Mouse (Mus musculus): ENCODE data around the gene Stk39. TPM values are rescaled to one million over a fixed set of nuclear protein-coding genes. Genes with fewer than 3 reads are reported as not detected.

Gene Stk39
- polyA plus RNA-seq, 1 experiment from 2014 or later = 39.4 TPM

GRCm38 (mm10) chr2:68346606-68347237, 125.3 kb downstream of the Stk39 start:
- peaks cover 9% of the 10 kb centered on the region for H3K36me3 ChIP-seq
- H3K4me3 ChIP-seq = no peak overlapping the region
- ATAC-seq (ENCODE audit: low FRiP score) = peak; percentile 74; the same call in 1 of the 2 replicates
- no peaks in the 10 kb centered on the region for H3K9me3 ChIP-seq
- peak overlapping the region; percentile 70 for H3K27ac ChIP-seq
- H3K4me2 ChIP-seq = no peak overlapping the region
- H3K27me3 ChIP-seq = no peaks in the 10 kb centered on the region
- 25% methylated on average over 8 of the region's 8 CpGs for WGBS
- peaks cover 27% of the 10 kb centered on the region for H3K4me1 ChIP-seq (replicated peaks)
- no peak overlapping the region for H3K9ac ChIP-seq

GRCm38 (mm10) chr2:68345269-68345668, 126.8 kb downstream of the Stk39 start:
- Histone ChIP-seq H3K27ac (peak overlapping the region; percentile 35; the same call in 1 of the 2 replicates), H3K27me3 (no peaks in the 10 kb centered on the region), H3K36me3 (peaks cover 9% of the 10 kb centered on the region), H3K4me3 (no peak overlapping the region), H3K4me1 (replicated peaks) (peaks cover 27% of the 10 kb centered on the region), H3K9me3 (no peaks in the 10 kb centered on the region), H3K9ac (no peak overlapping the region), H3K4me2 (no peak overlapping the region)
- WGBS = 85% methylated on average over 9 of the region's 9 CpGs
- ATAC-seq (ENCODE audit: low FRiP score) = no peak

- no peak overlapping the region for H3K9ac ChIP-seq
- H3K4me1 ChIP-seq (replicated peaks) = peaks cover 18% of the 10 kb centered on the region
- ATAC-seq (ENCODE audit: low FRiP score) = no peak
- H3K27ac ChIP-seq = no peak overlapping the region
- no peaks in the 10 kb centered on the region for H3K27me3 ChIP-seq
- no peak overlapping the region for H3K4me2 ChIP-seq
- H3K9me3 ChIP-seq = no peaks in the 10 kb centered on the region
- WGBS = 91% methylated on average over 4 of the region's 4 CpGs
- peaks cover 9% of the 10 kb centered on the region for H3K36me3 ChIP-seq
- no peak overlapping the region for H3K4me3 ChIP-seq
Observed at GRCm38 (mm10) chr2:68343751-68344150, 128.3 kb downstream of the Stk39 start.

- no peak overlapping the region for H3K27ac ChIP-seq
- ATAC-seq (ENCODE audit: low FRiP score) = no peak
- H3K36me3 ChIP-seq = peaks cover 9% of the 10 kb centered on the region
- 91% methylated on average over 7 of the region's 7 CpGs for WGBS
- no peak overlapping the region for H3K4me3 ChIP-seq
- no peaks in the 10 kb centered on the region for H3K27me3 ChIP-seq
- H3K4me1 ChIP-seq (replicated peaks) = peaks cover 7% of the 10 kb centered on the region
- no peak overlapping the region for H3K4me2 ChIP-seq
- no peak overlapping the region for H3K9ac ChIP-seq
- H3K9me3 ChIP-seq = no peaks in the 10 kb centered on the region
Observed at GRCm38 (mm10) chr2:68342122-68342646, 129.9 kb downstream of the Stk39 start.

GRCm38 (mm10) chr2:68336913-68337312, 135.2 kb downstream of the Stk39 start:
- no peak overlapping the region for H3K4me3 ChIP-seq
- 92% methylated on average over 6 of the region's 6 CpGs for WGBS
- H3K27me3 ChIP-seq = no peaks in the 10 kb centered on the region
- H3K27ac ChIP-seq = no peak overlapping the region
- ATAC-seq (ENCODE audit: low FRiP score) = no peak
- H3K4me1 ChIP-seq (replicated peaks) = peaks cover 5% of the 10 kb centered on the region; the same call in 1 of the 2 replicates
- no peaks in the 10 kb centered on the region for H3K36me3 ChIP-seq
- H3K9ac ChIP-seq = no peak overlapping the region
- H3K4me2 ChIP-seq = no peak overlapping the region
- H3K9me3 ChIP-seq = no peaks in the 10 kb centered on the region

GRCm38 (mm10) chr2:68334945-68335344, 137.1 kb downstream of the Stk39 start:
- ATAC-seq (ENCODE audit: low FRiP score) = no peak
- H3K4me3 ChIP-seq = no peak overlapping the region

GRCm38 (mm10) chr2:68325306-68325705, 146.8 kb downstream of the Stk39 start:
- WGBS = 76% methylated on average over 5 of the region's 5 CpGs
- no peak for ATAC-seq (ENCODE audit: low FRiP score)
- Histone ChIP-seq H3K4me1 (replicated peaks) (peaks cover 17% of the 10 kb centered on the region), H3K27me3 (no peaks in the 10 kb centered on the region), H3K9me3 (no peaks in the 10 kb centered on the region), H3K27ac (no peak overlapping the region), H3K4me2 (no peak overlapping the region), H3K36me3 (no peaks in the 10 kb centered on the region), H3K9ac (no peak overlapping the region), H3K4me3 (no peak overlapping the region)

More at GRCm38 (mm10) chr2:68334945-68335344, 137.1 kb downstream of the Stk39 start:
- 32% methylated on average over 5 of the region's 5 CpGs for WGBS
- Histone ChIP-seq H3K9me3 (no peaks in the 10 kb centered on the region), H3K36me3 (no peaks in the 10 kb centered on the region), H3K27ac (no peak overlapping the region), H3K9ac (no peak overlapping the region), H3K27me3 (no peaks in the 10 kb centered on the region), H3K4me1 (replicated peaks) (peaks cover 5% of the 10 kb centered on the region; the same call in 1 of the 2 replicates), H3K4me2 (no peak overlapping the region)

- no peaks in the 10 kb centered on the region for H3K27me3 ChIP-seq
- H3K27ac ChIP-seq = peak overlapping the region; percentile 69
- peaks cover 41% of the 10 kb centered on the region for H3K4me1 ChIP-seq (replicated peaks)
- H3K9ac ChIP-seq = peak overlapping the region; percentile 16; the same call in 1 of the 2 replicates
- WGBS = 68% methylated on average over 5 of the region's 5 CpGs
- no peak overlapping the region for H3K4me3 ChIP-seq
- ATAC-seq (ENCODE audit: low FRiP score) = 0 out of 2 replicates have a peak, but pooled peaks have one; percentile 33
- H3K4me2 ChIP-seq = peak overlapping the region; percentile 35; the same call in 1 of the 2 replicates
- H3K9me3 ChIP-seq = no peaks in the 10 kb centered on the region
- H3K36me3 ChIP-seq = no peaks in the 10 kb centered on the region
Observed at GRCm38 (mm10) chr2:68321230-68321629, 150.8 kb downstream of the Stk39 start.

GRCm38 (mm10) chr2:68320670-68321069, 151.4 kb downstream of the Stk39 start:
- peak overlapping the region; percentile 16; the same call in 1 of the 2 replicates for H3K9ac ChIP-seq
- no peaks in the 10 kb centered on the region for H3K27me3 ChIP-seq
- H3K4me1 ChIP-seq (replicated peaks) = peaks cover 44% of the 10 kb centered on the region
- peak overlapping the region; percentile 69 for H3K27ac ChIP-seq
- H3K36me3 ChIP-seq = no peaks in the 10 kb centered on the region
- peak overlapping the region; percentile 35 for H3K4me2 ChIP-seq
- no peaks in the 10 kb centered on the region for H3K9me3 ChIP-seq
- 15% methylated on average over 10 of the region's 10 CpGs for WGBS
- peak; percentile 34 for ATAC-seq (ENCODE audit: low FRiP score)
- no peak overlapping the region for H3K4me3 ChIP-seq

- no peaks in the 10 kb centered on the region for H3K36me3 ChIP-seq
- 0 out of 2 replicates have a peak overlapping the region, but pooled peaks have one; percentile 35 for H3K9ac ChIP-seq
- H3K4me1 ChIP-seq (replicated peaks) = peaks cover 57% of the 10 kb centered on the region
- H3K4me3 ChIP-seq = no peak overlapping the region
- peak overlapping the region; percentile 35; the same call in 1 of the 2 replicates for H3K27ac ChIP-seq
- no peaks in the 10 kb centered on the region for H3K27me3 ChIP-seq
- ATAC-seq (ENCODE audit: low FRiP score) = 0 out of 2 replicates have a peak, but pooled peaks have one; percentile 21
- no peaks in the 10 kb centered on the region for H3K9me3 ChIP-seq
- H3K4me2 ChIP-seq = no peak overlapping the region
- 40% methylated on average over 5 of the region's 5 CpGs for WGBS
Observed at GRCm38 (mm10) chr2:68318452-68318851, 153.6 kb downstream of the Stk39 start.

- 90% methylated on average over 9 of the region's 9 CpGs for WGBS
- ATAC-seq (ENCODE audit: low FRiP score) = no peak
- H3K9ac ChIP-seq = no peak overlapping the region
Observed at GRCm38 (mm10) chr2:68317895-68318294, 154.2 kb downstream of the Stk39 start.

GRCm38 (mm10) chr2:68317452-68317851, 154.6 kb downstream of the Stk39 start:
- Histone ChIP-seq H3K4me1 (replicated peaks) (peaks cover 60% of the 10 kb centered on the region), H3K9ac (no peak overlapping the region), H3K4me3 (no peak overlapping the region), H3K9me3 (no peaks in the 10 kb centered on the region), H3K4me2 (no peak overlapping the region), H3K27me3 (no peaks in the 10 kb centered on the region), H3K36me3 (no peaks in the 10 kb centered on the region), H3K27ac (no peak overlapping the region)
- ATAC-seq (ENCODE audit: low FRiP score) = no peak
- WGBS = 53% methylated on average over 2 of the region's 2 CpGs

More at GRCm38 (mm10) chr2:68317895-68318294, 154.2 kb downstream of the Stk39 start:
- H3K4me2 ChIP-seq = no peak overlapping the region
- H3K36me3 ChIP-seq = no peaks in the 10 kb centered on the region
- no peak overlapping the region for H3K4me3 ChIP-seq
- H3K9me3 ChIP-seq = no peaks in the 10 kb centered on the region
- H3K27me3 ChIP-seq = no peaks in the 10 kb centered on the region
- no peak overlapping the region for H3K27ac ChIP-seq
- H3K4me1 ChIP-seq (replicated peaks) = peaks cover 59% of the 10 kb centered on the region

Data from hindbrain, embryonic 13.5 days (tissue).